Mouse (Mus musculus): ENCODE measurements around the gene Fcho1.

Gene Fcho1

GRCm38 (mm10) chr8:71658515-71659049 is 66.9 kb downstream of the Fcho1 start:
- DNase-seq, result no peak
